Mouse (Mus musculus): Measurements from ENCODE around the gene Mfap2.

The Mfap2 gene

DNA sequence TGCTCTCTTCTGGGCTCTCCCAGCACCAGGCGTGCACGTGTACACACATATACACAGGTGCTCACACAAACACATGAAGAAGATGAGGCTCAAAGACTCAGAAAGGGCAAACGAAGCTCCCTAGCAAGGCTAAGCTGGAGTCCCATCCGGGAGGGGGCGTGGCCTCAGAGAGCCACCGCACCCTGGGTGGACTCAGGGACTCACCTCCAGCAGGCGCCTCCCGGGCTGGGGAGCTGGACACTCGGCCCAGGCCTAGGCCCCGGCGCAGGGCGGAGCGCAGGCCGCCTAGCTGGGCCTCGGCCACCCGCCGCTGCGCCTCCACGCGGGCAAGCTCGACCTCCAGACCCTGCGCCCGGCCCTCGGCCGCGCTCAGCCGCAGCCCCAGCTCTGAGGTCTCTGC, 14.8 kb downstream of the Mfap2 start:
- no peak for DNase-seq (ENCODE audit: low spot score)

DNA sequence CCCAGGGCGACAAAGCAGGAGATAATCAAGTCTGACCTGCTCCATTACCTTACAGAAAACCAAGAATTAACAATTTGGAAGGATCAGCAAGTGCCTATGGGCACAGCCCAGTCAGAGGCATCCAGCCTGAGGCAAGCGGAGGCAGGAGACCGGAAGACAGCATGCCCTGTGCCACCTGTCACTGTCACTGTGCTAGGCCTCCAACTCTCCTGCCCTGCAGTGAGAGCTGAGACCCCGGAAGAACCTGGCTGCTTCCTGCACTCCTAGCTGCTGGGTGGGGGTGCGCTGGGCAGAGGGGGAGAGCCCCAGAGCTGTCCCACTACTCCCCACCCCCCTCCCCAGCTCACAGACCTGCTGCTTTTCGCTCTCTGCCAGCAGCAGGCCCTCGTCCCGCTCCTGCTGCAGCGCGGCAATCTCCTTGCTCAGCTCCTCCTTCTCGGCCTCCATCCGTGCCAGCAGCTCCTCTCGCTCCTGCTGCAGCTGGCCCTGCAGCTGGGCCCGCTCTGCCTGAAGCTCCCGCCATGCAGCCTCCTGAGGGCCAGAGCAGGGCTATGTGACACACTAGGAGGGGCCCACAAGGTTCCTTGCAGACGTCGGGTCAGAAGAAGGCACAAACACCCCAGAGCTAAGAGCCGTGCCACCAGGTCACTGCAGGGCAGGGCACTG, 20.5 kb downstream of the Mfap2 start:
- DNase-seq (ENCODE audit: low spot score) = no peak

- no peak for DNase-seq (ENCODE audit: low spot score)
Measured at GRCm38 (mm10) chr4:141031733-141032132, 21.5 kb downstream of the Mfap2 start.

GRCm38 (mm10) chr4:141033606-141034549, 23.7 kb downstream of the Mfap2 start:
- no peak for DNase-seq (ENCODE audit: low spot score)

DNA sequence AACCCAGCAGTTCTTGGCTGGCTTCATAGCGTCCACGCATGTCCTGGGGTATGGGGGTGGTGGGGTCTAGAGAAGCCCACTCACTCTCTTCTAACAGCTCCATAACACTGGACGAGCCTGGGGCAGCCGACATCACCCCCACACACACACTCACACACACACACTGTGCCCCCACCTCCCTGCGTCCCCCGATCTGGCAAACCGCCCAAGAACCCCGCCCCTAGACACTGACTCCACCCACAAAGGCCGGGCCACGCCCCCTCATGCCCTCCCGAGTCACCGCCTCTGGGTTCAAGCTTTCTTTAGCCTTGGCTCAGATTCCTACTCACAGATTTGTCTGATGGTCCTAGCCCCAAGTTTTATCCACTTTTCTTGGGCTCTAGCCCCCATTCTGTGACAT, 30.9 kb downstream of the Mfap2 start:
- no peak for DNase-seq (ENCODE audit: low spot score)

- DNase-seq (ENCODE audit: low spot score) = no peak
Measured at GRCm38 (mm10) chr4:141044816-141045215, 34.6 kb downstream of the Mfap2 start.

GRCm38 (mm10) chr4:141048810-141049475, 38.7 kb downstream of the Mfap2 start:
- no peak for DNase-seq (ENCODE audit: low spot score)

DNA sequence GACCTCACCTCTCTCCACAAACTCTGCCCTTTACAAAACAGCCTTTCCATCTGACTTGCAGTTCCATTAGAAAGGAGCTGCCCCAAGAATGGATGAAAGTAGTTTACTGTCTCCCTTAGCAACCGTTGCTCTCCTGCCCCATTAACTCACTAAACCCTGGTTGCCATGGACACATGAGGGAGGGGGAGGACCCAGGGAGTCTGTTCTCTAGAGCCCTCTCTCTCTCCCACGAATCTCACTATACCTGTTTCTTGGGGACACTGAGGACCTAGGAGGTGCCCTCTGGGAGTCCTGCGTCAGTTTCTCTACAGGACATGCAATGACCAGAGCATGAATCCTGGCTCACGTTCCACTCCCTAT, 39.2 kb downstream of the Mfap2 start:
- DNase-seq (ENCODE audit: low spot score) = no peak

- no peak for DNase-seq (ENCODE audit: low spot score)
Measured at GRCm38 (mm10) chr4:141052442-141052841, 42.2 kb downstream of the Mfap2 start.

DNA sequence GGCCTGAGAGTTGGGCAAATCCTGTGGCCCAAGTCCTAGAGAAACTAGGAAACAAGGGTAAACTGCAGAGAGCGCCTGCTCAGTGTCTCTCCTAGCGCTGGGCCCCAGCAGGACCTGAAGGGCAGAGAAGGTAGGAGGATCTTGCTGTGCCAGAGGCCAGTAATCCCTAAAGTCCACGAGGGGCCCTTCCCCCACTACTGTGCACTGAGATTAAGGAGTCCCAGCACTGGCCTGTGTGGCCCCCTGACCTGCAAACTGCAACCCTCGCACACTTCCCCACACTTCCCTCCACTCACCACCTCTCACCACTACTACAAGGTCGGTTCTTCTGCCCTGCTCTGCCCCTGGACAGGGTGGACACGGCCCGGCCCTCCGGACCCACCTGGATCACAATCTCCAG, 42.9 kb downstream of the Mfap2 start:
- DNase-seq (ENCODE audit: low spot score) = no peak

- DNase-seq (ENCODE audit: low spot score) = no peak
Measured at GRCm38 (mm10) chr4:141053568-141054161, 43.4 kb downstream of the Mfap2 start.

GRCm38 (mm10) chr4:141056970-141057369, 46.8 kb downstream of the Mfap2 start:
- DNase-seq (ENCODE audit: low spot score) = no peak

GRCm38 (mm10) chr4:141058835-141059234, 48.6 kb downstream of the Mfap2 start:
- DNase-seq (ENCODE audit: low spot score) = no peak

- no peak for DNase-seq (ENCODE audit: low spot score)
Measured at GRCm38 (mm10) chr4:141059616-141060425, 49.6 kb downstream of the Mfap2 start.

DNA sequence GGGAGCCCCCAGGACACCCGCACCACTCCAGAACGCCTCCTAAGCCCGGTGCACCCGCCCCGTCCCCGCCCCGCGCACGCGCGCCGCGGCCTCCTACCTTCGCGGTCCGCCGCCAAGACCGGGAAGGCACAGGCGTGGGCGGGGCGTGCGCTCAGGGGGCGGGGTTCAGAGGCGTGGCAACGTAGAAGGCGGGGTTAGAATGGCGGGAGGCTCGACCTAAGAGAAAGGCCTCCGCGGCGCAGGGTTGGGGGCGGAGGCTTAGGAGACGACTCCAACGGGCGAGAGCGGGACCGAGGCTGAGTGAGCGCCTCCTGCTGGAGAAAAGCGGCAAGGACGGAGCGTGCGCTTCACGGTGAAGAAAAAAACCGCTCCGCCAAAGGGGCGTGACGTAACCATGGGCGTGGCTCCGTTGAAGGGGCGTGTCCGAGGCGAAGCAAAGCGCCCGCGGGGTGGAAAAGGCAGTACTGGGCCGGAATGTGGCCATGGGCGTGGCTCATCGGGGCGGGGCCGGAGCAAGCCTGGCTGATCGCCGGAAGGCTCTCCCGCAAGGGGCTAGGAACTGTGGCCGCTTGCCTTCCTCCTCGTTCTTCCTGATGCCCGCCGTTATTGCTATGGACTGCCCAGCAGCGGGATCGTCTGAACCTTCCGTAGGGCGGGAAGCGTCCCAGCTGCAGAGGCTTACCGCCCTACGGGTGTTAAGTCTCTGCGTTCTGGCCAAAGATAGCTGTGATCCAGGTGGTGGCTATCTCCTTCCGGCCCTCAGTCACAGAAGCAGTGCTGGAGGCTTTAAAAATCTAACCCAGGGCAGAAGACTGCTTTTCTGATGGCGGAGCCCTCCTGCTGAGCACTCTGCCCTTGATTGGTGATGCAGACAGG, 50.4 kb downstream of the Mfap2 start, which contains the start of gene Crocc:
TSS of gene Crocc (minus strand) at position 125 of the 876 bp plus-strand sequence.
- peak; percentile 99 for DNase-seq (ENCODE audit: low spot score)

DNA sequence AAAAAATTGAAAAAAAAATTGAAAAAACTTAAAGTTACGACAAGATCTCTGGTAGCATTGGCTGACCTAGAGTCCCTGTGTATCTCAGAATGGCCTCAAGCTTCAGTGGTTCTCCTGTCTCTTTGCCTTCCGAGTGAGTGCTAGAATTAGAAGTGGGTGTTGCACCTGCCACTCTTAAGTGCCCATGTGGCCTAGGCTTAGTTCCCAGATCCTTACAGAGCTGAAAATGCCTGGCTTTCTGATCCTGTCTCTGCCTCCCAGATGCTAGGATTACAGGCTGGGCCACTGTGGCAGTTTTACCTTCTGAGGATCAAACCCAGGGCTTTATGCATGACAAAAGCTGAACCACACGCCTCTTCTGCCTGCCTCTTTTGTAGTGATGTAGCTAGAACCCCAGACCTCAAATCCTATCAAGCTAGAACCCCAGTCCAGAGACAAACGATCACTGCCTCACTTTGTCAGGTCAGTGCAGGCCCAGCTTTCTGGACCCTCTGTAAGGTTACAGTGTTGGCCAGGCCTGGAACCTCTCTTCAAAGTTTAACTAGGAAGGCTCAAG, 54.0 kb downstream of the Mfap2 start:
- no peak for DNase-seq (ENCODE audit: low spot score)

DNA sequence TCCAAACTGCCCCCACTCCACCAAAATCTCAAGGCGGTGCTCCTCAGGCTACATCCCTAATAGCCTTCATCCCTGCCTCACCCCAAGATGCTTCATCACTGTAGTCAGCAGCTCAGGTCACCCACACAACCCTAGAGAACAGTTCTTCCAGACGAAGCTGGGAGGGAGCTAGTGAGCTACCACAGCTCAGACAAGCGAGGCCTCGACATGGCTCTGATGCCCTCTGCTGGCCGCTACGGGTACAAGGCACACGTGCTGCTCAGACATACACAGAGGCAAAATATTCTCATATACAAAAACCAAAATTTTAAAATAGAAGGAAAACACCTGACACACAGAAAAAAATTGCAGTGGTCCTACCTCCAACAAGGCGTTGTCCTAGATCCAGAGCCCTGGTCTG, 54.9 kb downstream of the Mfap2 start:
- DNase-seq (ENCODE audit: low spot score) = no peak
